Mouse (Mus musculus): ENCODE data around the gene Gm21985. TPM values are rescaled to one million over a fixed set of nuclear protein-coding genes. Genes with fewer than 3 reads are reported as not detected.

The Gm21985 gene
- polyA plus RNA-seq, 1 experiment from 2014 or later = not detected

DNA sequence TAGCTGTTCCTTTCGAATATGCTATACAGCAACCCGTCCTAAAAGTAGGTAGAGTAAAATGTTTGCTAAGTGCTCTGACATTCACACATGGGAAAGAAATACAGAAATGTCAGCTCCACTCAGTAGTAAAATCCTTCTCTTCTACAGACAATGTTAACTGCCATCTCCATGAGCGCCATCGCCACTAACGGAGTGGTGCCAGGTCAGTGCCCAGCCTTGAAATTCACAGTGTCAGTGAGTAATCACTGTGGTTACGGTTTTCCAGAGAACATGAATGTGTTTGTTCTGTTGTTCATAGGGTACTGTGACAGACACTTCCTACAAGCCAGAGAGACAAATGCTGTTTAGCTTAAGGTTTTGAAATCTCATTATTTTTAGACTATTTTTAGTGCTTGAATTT lies 71.1 kb downstream of the Gm21985 start:
- Histone ChIP-seq H3K4me3 (ENCODE audit: low read depth, low read length) (no peak overlapping the region), H3K36me3 (ENCODE audit: control insufficient read depth, insufficient read depth) (peaks cover 62% of the 10 kb centered on the region), H3K9me3 (ENCODE audit: control insufficient read depth) (no peaks in the 10 kb centered on the region), H3K27me3 (replicated peaks; ENCODE audit: control insufficient read depth, insufficient read depth, low read length) (no peaks in the 10 kb centered on the region), H3K9ac (ENCODE audit: low read depth, low read length) (no peak overlapping the region), H3K4me2 (replicated peaks; ENCODE audit: low read depth) (no peak overlapping the region), H3K27ac (ENCODE audit: low read depth, low read length) (no peak overlapping the region), H3K4me1 (replicated peaks; ENCODE audit: control insufficient read depth, insufficient read depth, low read length) (no peaks in the 10 kb centered on the region)
- 94% methylated on average over 6 of the region's 6 CpGs for WGBS
- no peak for TF ChIP-seq CTCF (IDR thresholded peaks at IDR 0.05; ENCODE audit: low read depth)
- no peak for ATAC-seq

- 92% methylated on average over 2 of the region's 2 CpGs for WGBS
- ATAC-seq = no peak
Observed at GRCm38 (mm10) chr2:112339736-112340135, 73.6 kb downstream of the Gm21985 start.

GRCm38 (mm10) chr2:112341117-112341516 lies 75.0 kb downstream of the Gm21985 start:
- Histone ChIP-seq H3K27ac (ENCODE audit: low read depth, low read length) (no peak overlapping the region), H3K36me3 (ENCODE audit: control insufficient read depth, insufficient read depth) (peaks cover 50% of the 10 kb centered on the region), H3K27me3 (replicated peaks; ENCODE audit: control insufficient read depth, insufficient read depth, low read length) (no peaks in the 10 kb centered on the region), H3K9ac (ENCODE audit: low read depth, low read length) (no peak overlapping the region), H3K4me1 (replicated peaks; ENCODE audit: control insufficient read depth, insufficient read depth, low read length) (no peaks in the 10 kb centered on the region), H3K4me2 (replicated peaks; ENCODE audit: low read depth) (no peak overlapping the region), H3K9me3 (ENCODE audit: control insufficient read depth) (no peaks in the 10 kb centered on the region), H3K4me3 (ENCODE audit: low read depth, low read length) (no peak overlapping the region)
- 68% methylated on average over 3 of the region's 3 CpGs for WGBS
- no peak for TF ChIP-seq CTCF (IDR thresholded peaks at IDR 0.05; ENCODE audit: low read depth)
- no peak for ATAC-seq

More at GRCm38 (mm10) chr2:112339736-112340135, 73.6 kb downstream of the Gm21985 start:
- Histone ChIP-seq H3K9me3 (ENCODE audit: control insufficient read depth) (no peaks in the 10 kb centered on the region), H3K27ac (ENCODE audit: low read depth, low read length) (no peak overlapping the region), H3K36me3 (ENCODE audit: control insufficient read depth, insufficient read depth) (peaks cover 60% of the 10 kb centered on the region), H3K4me1 (replicated peaks; ENCODE audit: control insufficient read depth, insufficient read depth, low read length) (no peaks in the 10 kb centered on the region), H3K4me3 (ENCODE audit: low read depth, low read length) (no peak overlapping the region), H3K27me3 (replicated peaks; ENCODE audit: control insufficient read depth, insufficient read depth, low read length) (no peaks in the 10 kb centered on the region), H3K4me2 (replicated peaks; ENCODE audit: low read depth) (no peak overlapping the region), H3K9ac (ENCODE audit: low read depth, low read length) (no peak overlapping the region)
- TF ChIP-seq CTCF (IDR thresholded peaks at IDR 0.05; ENCODE audit: low read depth) = peak; percentile 70

- Histone ChIP-seq H3K4me1 (replicated peaks; ENCODE audit: control insufficient read depth, insufficient read depth, low read length) (no peaks in the 10 kb centered on the region), H3K27me3 (replicated peaks; ENCODE audit: control insufficient read depth, insufficient read depth, low read length) (no peaks in the 10 kb centered on the region), H3K9me3 (ENCODE audit: control insufficient read depth) (no peaks in the 10 kb centered on the region), H3K4me2 (replicated peaks; ENCODE audit: low read depth) (no peak overlapping the region), H3K4me3 (ENCODE audit: low read depth, low read length) (no peak overlapping the region), H3K9ac (ENCODE audit: low read depth, low read length) (no peak overlapping the region), H3K36me3 (ENCODE audit: control insufficient read depth, insufficient read depth) (peaks cover 55% of the 10 kb centered on the region), H3K27ac (ENCODE audit: low read depth, low read length) (no peak overlapping the region)
- no peak for ATAC-seq
- 88% methylated on average over 3 of the region's 3 CpGs for whole genome bisulfite sequencing
- TF ChIP-seq CTCF (IDR thresholded peaks at IDR 0.05; ENCODE audit: low read depth) = no peak
Observed at GRCm38 (mm10) chr2:112348246-112348645, 82.1 kb downstream of the Gm21985 start.

GRCm38 (mm10) chr2:112353685-112354455 lies 87.8 kb downstream of the Gm21985 start:
- no peak overlapping the region for H3K9ac ChIP-seq (ENCODE audit: low read depth, low read length)
- ATAC-seq = no peak
- WGBS = 88% methylated on average over 7 of the region's 7 CpGs
- H3K4me1 ChIP-seq (replicated peaks; ENCODE audit: control insufficient read depth, insufficient read depth, low read length) = no peaks in the 10 kb centered on the region
- no peak for TF ChIP-seq CTCF (IDR thresholded peaks at IDR 0.05; ENCODE audit: low read depth)
- no peaks in the 10 kb centered on the region for H3K27me3 ChIP-seq (replicated peaks; ENCODE audit: control insufficient read depth, insufficient read depth, low read length)
- H3K9me3 ChIP-seq (ENCODE audit: control insufficient read depth) = no peaks in the 10 kb centered on the region
- no peak overlapping the region for H3K27ac ChIP-seq (ENCODE audit: low read depth, low read length)
- H3K36me3 ChIP-seq (ENCODE audit: control insufficient read depth, insufficient read depth) = peaks cover 88% of the 10 kb centered on the region
- H3K4me2 ChIP-seq (replicated peaks; ENCODE audit: low read depth) = no peak overlapping the region
- no peak overlapping the region for H3K4me3 ChIP-seq (ENCODE audit: low read depth, low read length)

- Histone ChIP-seq H3K27me3 (replicated peaks; ENCODE audit: control insufficient read depth, insufficient read depth, low read length) (no peaks in the 10 kb centered on the region), H3K9ac (ENCODE audit: low read depth, low read length) (no peak overlapping the region), H3K4me2 (replicated peaks; ENCODE audit: low read depth) (no peak overlapping the region), H3K4me3 (ENCODE audit: low read depth, low read length) (no peak overlapping the region), H3K4me1 (replicated peaks; ENCODE audit: control insufficient read depth, insufficient read depth, low read length) (no peaks in the 10 kb centered on the region), H3K27ac (ENCODE audit: low read depth, low read length) (no peak overlapping the region), H3K36me3 (ENCODE audit: control insufficient read depth, insufficient read depth) (peaks cover 77% of the 10 kb centered on the region), H3K9me3 (ENCODE audit: control insufficient read depth) (no peaks in the 10 kb centered on the region)
- no peak for TF ChIP-seq CTCF (IDR thresholded peaks at IDR 0.05; ENCODE audit: low read depth)
- no peak for ATAC-seq
- 65% methylated on average over 2 of the region's 2 CpGs for WGBS
Observed at GRCm38 (mm10) chr2:112359611-112360010, 93.5 kb downstream of the Gm21985 start.
